Mouse (Mus musculus) kidney, adult 8-10 months (tissue): ENCODE results near the gene Cfap58.
A peak's percentile ranks its signal among the peaks of the same experiment; 100 is the strongest.

Source experiments
- DNase-seq, 2 experiments: peaks; one replicate each; pipeline ENCODE4 v3.0.0; 2022

Cfap58 gene

GRCm38 (mm10) chr19:47937443-47938406 lies at the start of gene Cfap58:
Gene Cfap58, plus strand, starts transcription at chr19:47937675.
- peak; percentile 31 to 38 for DNase-seq

GRCm38 (mm10) chr19:47888037-47888436 lies 49.4 kb upstream of the Cfap58 start:
- no peak for DNase-seq

- peak; percentile 53 to 69 for DNase-seq
These were observed 46.9 kb upstream of the Cfap58 start for GRCm38 (mm10) chr19:47890489-47891130.

DNA sequence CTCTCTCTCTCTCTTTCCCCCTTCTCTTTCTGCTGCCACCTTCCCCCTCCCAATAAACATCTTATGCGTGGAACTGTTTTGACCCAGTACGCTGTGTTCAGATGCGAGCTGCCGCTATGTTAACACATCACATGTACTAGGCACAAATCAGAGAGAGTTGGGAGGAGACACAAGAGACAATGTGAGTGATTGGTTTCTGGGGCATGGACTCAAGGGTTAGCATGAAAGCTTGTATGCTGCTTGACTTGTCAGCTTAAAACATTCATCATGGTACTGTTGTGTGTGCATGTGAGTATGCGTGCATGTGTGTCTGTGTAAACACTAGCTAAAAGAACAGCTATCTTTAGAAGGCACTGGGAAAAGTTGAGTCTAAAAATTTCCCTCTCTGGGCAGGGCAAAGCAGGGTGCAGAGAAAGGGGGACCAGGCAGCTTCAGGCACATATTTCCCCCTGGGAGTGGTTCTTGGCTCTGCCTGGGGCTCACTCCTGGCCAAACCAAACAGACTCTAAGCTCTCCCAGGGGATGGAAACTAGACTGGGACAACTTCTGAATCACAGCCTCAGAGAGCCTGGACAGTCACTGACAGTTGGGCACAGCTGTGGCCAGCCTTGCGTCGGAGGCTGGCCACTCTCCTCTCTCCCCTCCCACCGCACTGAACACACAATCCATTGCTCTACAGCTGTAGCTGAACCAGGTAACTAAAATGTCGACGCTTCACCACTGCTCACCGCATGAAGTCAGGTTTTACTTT lies 45.7 kb upstream of the Cfap58 start:
- DNase-seq, result peak; percentile 51 to 52

DNA sequence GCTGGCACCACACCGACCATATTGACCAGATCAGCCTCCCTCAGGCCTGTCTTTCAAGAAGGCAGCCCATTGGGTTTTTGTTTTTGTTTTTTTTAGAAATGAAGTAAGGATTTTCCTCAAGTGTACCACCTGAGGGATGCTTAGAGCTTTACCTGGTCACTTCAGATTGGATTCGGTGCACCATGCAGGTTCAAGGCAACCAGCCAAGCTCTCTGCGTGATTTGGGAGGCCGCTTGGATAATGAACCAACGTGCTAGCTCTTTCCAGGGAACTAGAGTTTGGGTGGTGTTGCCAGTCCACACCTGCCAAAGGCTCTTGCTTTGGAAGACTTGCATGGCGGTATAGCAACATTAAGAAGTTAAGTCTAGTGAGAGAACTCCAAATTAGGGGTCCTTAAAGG lies 44.4 kb upstream of the Cfap58 start:
- DNase-seq, result no peak

DNA sequence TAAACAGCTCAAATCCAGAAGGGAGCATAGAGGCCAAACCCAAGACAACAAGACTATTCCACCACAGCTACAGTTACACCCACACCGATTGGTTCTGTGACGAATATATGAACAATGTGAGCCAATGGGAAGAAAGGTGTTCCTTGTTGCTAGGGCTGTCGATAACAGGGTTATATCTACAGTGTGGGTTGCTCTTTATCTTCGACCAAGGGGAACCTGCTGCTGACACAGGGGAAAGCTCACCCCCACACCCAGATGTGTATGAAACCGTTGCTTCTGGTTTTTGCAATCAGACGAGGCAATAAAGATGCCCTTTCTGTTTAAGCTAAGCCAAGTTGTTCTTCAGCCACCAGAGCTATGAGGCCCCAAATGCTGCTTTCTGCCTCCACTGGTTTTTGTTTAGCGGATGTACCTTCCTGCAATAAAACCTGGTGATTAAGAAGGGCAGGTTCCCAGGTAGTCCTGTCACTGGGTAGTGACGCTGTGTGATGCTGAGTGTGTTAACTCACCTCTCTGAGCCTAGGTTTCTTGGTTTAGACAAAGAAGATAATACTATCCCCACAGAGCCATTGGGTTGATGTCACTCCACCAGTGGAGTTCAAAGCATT lies 38.9 kb upstream of the Cfap58 start:
- DNase-seq, result no peak

- no peak for DNase-seq
These were observed 37.5 kb upstream of the Cfap58 start for GRCm38 (mm10) chr19:47900012-47900411.

- DNase-seq, result no peak
These were observed 36.9 kb upstream of the Cfap58 start for GRCm38 (mm10) chr19:47900558-47900957.

DNA sequence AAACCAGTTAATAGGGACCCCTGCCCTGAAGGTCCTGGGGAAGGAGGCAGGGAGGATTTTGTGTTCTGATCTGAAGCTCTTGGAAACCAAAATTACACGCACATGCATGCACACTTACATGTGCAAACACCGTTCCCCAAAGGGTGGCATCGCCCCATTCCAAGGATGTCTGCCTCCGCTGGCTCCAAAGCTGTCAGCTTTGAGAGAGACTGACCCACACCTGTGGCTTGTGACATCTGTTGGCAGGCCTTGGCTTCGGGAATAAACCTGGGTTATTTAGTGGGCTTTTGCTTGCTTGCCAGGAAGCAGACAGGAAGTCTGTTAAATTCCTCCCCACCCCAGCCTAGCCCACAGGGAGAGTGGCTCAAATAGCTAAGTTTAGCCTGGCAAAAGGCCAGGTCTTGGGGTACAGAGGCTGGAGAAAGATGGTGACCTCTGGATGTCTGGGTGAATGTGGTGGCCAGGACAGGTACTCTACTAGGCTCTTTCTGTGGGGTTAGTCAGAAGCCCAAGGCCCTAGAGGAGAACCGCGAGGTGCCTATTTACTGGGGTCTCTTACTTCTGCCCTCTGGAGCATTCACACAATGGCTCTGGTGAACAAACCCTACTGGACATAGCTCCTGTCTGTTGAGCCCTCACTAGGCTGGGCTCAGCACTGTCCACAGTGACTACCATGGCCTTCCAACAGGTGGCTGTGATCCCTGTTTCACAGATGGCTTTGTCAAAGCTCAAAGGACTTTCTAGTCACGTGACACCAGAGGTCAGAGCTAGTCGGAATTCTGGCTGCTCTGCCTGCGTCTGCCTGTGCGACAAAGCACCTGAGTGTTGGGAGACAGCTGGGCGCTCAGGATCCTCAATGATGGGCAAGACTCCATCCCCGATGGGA lies 34.9 kb upstream of the Cfap58 start:
- peak; percentile 56 to 73 for DNase-seq

GRCm38 (mm10) chr19:47903679-47904078 lies 33.8 kb upstream of the Cfap58 start:
- no peak for DNase-seq

DNA sequence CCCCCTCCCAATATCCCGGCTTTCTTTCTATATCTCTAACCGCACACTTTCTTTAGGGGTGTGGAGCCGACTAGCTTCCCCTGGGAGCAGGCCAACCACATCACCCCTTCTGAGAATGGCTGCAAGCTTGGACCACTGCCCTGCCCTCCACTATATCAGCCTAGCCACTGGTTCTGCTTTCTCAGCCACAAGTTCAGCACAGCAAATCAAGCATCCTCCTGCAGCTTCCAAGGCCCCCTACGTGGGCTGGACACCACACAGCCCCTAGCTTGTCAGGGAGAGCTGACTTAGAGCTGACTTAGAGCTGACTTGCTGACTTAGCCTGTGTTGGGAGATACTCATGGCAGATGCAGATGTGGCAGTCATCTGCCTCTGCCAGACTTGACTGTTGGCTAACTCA lies 32.4 kb upstream of the Cfap58 start:
- no peak for DNase-seq

DNA sequence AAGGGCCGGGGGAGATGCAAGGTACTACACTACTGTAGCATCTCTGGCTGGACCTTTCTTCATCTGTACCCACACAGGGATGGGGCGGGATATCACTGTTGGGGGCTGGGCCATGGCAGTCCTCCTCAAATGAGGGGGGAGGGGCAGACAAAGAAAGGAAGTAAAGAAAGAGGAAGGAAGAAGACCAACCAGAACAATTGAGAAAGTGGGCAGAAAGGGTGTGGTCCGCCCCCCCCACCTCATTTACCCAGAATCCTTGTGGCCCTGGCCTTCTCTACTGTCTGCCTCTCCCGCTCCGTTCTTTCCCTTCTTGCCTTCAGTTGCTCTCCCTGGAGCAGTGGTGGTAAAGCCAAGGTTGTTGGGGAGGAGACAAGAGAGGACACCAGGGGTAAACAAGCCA lies 31.9 kb upstream of the Cfap58 start:
- DNase-seq, result no peak

DNA sequence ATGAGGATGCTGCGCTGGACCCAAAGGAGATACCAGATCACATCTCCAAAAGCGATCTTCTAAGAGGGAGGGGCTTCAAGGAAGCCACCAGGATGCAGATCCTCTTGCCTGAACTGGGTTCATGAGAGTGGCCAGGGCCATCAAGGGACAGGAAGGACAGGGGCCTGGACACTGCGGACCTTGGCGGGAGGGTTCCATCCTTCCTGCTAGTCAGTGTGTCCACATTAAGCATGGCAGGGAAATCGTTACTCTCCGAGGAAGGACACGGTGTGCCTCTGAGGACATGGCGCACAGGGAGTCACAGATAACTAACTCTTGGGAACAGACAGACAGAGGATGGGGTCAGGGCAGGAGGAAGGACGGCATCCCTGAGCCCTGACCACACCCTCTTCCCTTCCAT lies 29.9 kb upstream of the Cfap58 start:
- peak; percentile 53 to 56 for DNase-seq

GRCm38 (mm10) chr19:47908961-47909371 lies 28.5 kb upstream of the Cfap58 start:
- no peak for DNase-seq

DNA sequence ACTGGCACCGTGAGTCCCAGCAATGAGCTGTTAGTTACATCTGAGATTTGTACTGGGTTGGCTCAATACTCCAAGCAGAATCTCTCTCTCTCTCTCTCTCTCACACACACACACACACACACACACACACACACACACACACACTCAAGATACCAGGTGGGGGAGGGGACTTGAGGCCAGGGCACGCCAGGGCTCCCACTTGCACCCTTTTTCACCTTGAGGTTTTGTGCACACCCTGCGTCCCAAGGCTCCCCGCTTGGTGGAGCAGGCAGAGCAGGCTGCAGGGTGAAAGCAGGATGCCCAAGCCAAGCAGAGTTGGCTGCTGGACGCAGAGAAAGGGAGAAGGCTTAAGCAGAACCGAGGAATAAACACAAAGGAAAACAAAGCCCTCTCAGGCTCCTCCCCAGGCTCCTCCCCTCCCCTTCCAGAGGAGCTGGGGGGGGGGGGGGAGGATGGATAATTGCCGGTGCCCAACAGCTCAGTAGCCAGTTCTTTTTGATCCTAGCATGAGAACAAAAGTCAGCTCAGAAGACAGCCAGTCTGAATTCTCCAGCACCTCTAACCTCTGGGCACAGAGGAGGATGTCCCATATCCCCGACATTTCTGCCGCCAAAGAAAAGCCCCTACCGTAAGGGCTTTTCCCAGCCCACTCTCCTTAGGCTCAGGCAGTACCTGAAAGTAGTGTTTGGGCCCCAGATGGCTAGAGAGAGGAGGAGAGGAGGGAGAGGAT lies 27.9 kb upstream of the Cfap58 start:
- no peak for DNase-seq

DNA sequence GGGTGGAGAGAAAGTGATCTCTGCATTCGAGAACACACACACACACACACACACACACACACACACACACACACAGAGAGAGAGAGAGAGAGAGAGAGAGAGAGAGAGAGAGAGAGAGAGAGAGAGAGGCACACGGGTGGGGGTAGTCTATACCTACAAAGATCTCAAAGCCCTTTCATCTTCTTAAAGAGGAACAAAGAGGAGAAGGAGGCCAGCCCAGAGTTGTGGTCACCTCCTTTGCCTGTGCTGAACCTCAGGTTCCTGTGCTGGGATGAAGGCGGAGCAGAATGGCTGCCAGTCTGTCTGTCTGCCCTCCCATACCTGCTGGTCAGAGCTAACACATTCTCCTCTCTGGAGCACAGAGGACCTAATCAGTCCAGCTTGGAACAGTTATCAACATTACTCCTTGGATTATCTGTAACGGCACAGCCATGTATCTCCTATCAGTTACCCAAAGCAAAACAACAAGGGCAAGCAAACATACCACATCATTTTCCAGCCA lies 27.3 kb upstream of the Cfap58 start:
- DNase-seq, result no peak

- DNase-seq, result no peak
These were observed 26.7 kb upstream of the Cfap58 start for GRCm38 (mm10) chr19:47910751-47911150.

DNA sequence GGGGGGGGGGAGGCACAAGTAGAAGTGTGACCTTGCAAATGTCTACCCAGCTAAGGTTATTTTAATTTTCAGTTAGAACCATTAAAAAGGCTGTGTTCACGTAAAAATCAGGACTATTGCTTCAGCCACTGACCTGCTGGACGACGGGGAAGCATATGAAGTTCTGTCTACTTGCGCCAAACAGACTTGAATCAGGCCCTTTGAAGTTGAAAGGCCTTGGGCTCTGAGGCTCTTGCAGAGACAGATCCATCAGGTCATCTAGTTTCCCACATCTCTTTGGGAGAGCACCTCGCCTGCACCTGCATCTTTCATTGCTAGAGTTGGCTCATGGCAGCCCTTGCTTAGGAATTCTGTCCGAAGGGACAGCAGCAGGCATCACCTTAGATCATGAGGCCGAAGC lies 24.1 kb upstream of the Cfap58 start:
- DNase-seq, result no peak

DNA sequence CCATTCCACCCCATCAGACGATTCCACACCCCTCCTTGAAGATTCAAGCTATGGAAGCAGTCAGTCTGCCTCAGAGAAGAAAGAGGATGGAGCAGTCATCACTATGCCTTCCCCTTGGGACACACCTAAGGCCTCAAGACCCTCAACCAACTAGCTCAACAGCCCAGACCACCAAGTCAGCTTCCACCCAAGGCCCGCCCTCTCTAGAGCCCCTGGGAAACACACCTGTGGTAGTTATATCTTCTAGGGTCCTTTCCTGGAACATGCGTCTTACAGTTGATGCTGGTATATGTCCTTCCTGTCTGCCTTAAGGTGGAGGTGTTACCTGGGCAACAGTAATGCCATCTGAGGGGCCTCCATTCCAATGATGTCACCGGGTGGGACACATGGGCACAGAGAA lies 23.3 kb upstream of the Cfap58 start:
- no peak for DNase-seq

GRCm38 (mm10) chr19:47915251-47915650 lies 22.2 kb upstream of the Cfap58 start:
- DNase-seq, result no peak

DNA sequence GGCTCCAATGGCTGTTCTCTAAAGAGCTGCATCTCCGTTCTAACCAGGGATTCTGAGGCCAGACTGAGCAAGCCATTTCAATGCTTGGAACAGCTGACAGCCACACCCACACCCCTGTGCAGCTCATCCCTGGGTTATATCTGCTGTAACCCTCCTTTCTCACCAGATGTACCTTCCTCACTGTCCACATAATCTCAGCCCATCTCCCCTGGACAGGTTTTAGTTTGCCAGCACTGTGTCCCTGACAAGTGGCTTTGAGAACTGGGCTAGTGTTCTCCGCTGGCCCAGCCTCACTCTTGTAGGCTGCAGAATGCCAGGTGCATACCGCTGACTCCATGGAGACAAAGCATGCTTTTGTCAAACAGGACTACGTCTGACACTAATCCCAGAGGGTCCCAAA lies 20.1 kb upstream of the Cfap58 start:
- no peak for DNase-seq
